Mouse (Mus musculus) CH12.LX (cell line): ENCODE measurements at regions not wholly inside any gene's neighbourhood (a gene's known extent, or its start where the extent isn't known, plus 50 kb on each side); places are given as distances from the start of the nearest gene placed in this dataset.

Experiments
- DNase-seq: peaks from one replicate; pipeline ENCODE4 v3.0.0-alpha.2; 2013; ENCODE audit errors: extremely low read depth
- H3K27ac ChIP-seq: 2 replicates; pipeline ENCODE4 v1.5.1; 2012; ENCODE audit warnings: low read depth, mild to moderate bottlenecking, control low read depth, moderate library complexity; ENCODE audit not compliant: insufficient read depth
- H3K27me3 ChIP-seq: replicated peaks from 2 replicates; pipeline ENCODE3; 2012; ENCODE audit warnings: inconsistent platforms
- H3K36me3 ChIP-seq, 2 experiments: replicated peaks in 1 of 2; 2 replicates each; pipeline versions ENCODE3 to v1.6.1; 2012; ENCODE audit warnings: inconsistent platforms in 1 of 2, low read length in 1 of 2, mild to moderate bottlenecking in 1 of 2, mixed read lengths in 1 of 2, moderate library complexity in 1 of 2; ENCODE audit not compliant: control insufficient read depth in 1 of 2, insufficient read depth in 1 of 2
- H3K4me1 ChIP-seq, 2 experiments: 2 replicates each; pipeline ENCODE4 v1.6.1; 2012; ENCODE audit warnings: inconsistent platforms in 1 of 2, moderate library complexity in 1 of 2; ENCODE audit not compliant: insufficient read depth in 2 of 2, control insufficient read depth in 1 of 2
- H3K4me2 ChIP-seq: 2 replicates; pipeline ENCODE4 v1.6.1; 2012; ENCODE audit warnings: low read depth, mild to moderate bottlenecking, control low read depth; ENCODE audit not compliant: poor library complexity, insufficient read depth, severe bottlenecking
- H3K4me3 ChIP-seq, 3 experiments: fragments of 150-350 bp in 1 of 3; sonication (generic) in 1 of 3; replicated peaks in 1 of 3; 2 replicates each; pipeline versions ENCODE3 to v1.5.1; 2011 to 2012; ENCODE audit warnings: low read depth in 2 of 3, low read length in 2 of 3, mild to moderate bottlenecking in 2 of 3, moderate library complexity in 2 of 3, control low read depth in 1 of 3, improper control_type of control experiment in 1 of 3, inconsistent platforms in 1 of 3, mixed read lengths in 1 of 3; ENCODE audit not compliant: poor library complexity in 1 of 3
- H3K79me2 ChIP-seq: replicated peaks from 2 replicates; pipeline ENCODE4 v1.6.1; 2012; ENCODE audit warnings: mild to moderate bottlenecking, moderate library complexity; ENCODE audit not compliant: control insufficient read depth, poor library complexity, insufficient read depth, severe bottlenecking; ENCODE audit errors: extremely low read depth
- H3K9ac ChIP-seq: 2 replicates; pipeline ENCODE4 v1.6.1; 2012; ENCODE audit warnings: low read depth, mild to moderate bottlenecking, control low read depth, moderate library complexity; ENCODE audit not compliant: insufficient read depth
- H3K9me3 ChIP-seq: replicated peaks from 2 replicates; pipeline ENCODE3; 2012; ENCODE audit warnings: low read length, inconsistent platforms, mixed read lengths
- BHLHE40 ChIP-seq: IDR thresholded peaks from 2 replicates; pipeline ENCODE4 v1.6.1; 2011; ENCODE audit warnings: mild to moderate bottlenecking, low read depth, low read length, improper control_type of control experiment
- CHD1 ChIP-seq: IDR thresholded peaks from 2 replicates; pipeline ENCODE4 v1.6.1; 2012; ENCODE audit warnings: low read depth, low read length, improper control_type of control experiment, inconsistent platforms
- E2F4 ChIP-seq: IDR thresholded peaks from 2 replicates; pipeline ENCODE4 v1.6.1; 2011; ENCODE audit warnings: low read depth, low read length, improper control_type of control experiment; ENCODE audit not compliant: insufficient replicate concordance
- ELF1 ChIP-seq: IDR thresholded peaks from 2 replicates; pipeline ENCODE4 v1.6.1; 2014; ENCODE audit warnings: low read depth, mild to moderate bottlenecking, inconsistent platforms, low read length, improper control_type of control experiment
- EP300 ChIP-seq: IDR thresholded peaks from 2 replicates; pipeline ENCODE4 v1.6.1; 2011; ENCODE audit warnings: low read length, improper control_type of control experiment
- GABPA ChIP-seq: IDR thresholded peaks from 2 replicates; pipeline ENCODE4 v1.6.1; 2012; ENCODE audit warnings: low read depth, low read length, improper control_type of control experiment, inconsistent platforms; ENCODE audit not compliant: insufficient replicate concordance
- KAT2A ChIP-seq: IDR thresholded peaks from 2 replicates; pipeline ENCODE4 v1.6.1; 2012; ENCODE audit warnings: low read length, improper control_type of control experiment, inconsistent platforms; ENCODE audit not compliant: insufficient replicate concordance
- MAFK ChIP-seq: IDR thresholded peaks from 2 replicates; pipeline ENCODE4 v1.6.1; 2011; ENCODE audit warnings: low read length, improper control_type of control experiment; ENCODE audit not compliant: insufficient replicate concordance
- MAX ChIP-seq: IDR thresholded peaks from 2 replicates; pipeline ENCODE4 v1.6.1; 2011; ENCODE audit warnings: low read length, improper control_type of control experiment
- MAZ ChIP-seq: IDR thresholded peaks from 2 replicates; pipeline ENCODE4 v1.6.1; 2012; ENCODE audit warnings: low read depth, mild to moderate bottlenecking, inconsistent platforms, low read length, improper control_type of control experiment, moderate library complexity
- MEF2A ChIP-seq: IDR thresholded peaks from 2 replicates; pipeline ENCODE4 v1.6.1; 2014; ENCODE audit warnings: low read depth, mild to moderate bottlenecking, inconsistent platforms, low read length, improper control_type of control experiment, borderline replicate concordance
- MYC ChIP-seq: IDR thresholded peaks from 2 replicates; pipeline ENCODE4 v1.6.1; 2011; ENCODE audit warnings: low read depth, mild to moderate bottlenecking, improper control_type of control experiment, low read length
- NRF1 ChIP-seq: IDR thresholded peaks from 2 replicates; pipeline ENCODE4 v1.6.1; 2014; ENCODE audit warnings: low read depth, mild to moderate bottlenecking, inconsistent platforms, low read length, improper control_type of control experiment, moderate library complexity
- PAX5 ChIP-seq: IDR thresholded peaks from 2 replicates; pipeline ENCODE4 v1.6.1; 2012; ENCODE audit warnings: low read length, inconsistent platforms, mixed read lengths
- POLR2A ChIP-seq: IDR thresholded peaks from 2 replicates; pipeline ENCODE4 v1.6.1; 2011; ENCODE audit warnings: low read depth, mild to moderate bottlenecking, improper control_type of control experiment, low read length
- SIN3A ChIP-seq: IDR thresholded peaks from 2 replicates; pipeline ENCODE4 v1.6.1; 2012; ENCODE audit warnings: low read length, improper control_type of control experiment, inconsistent platforms
- SMC3 ChIP-seq: IDR thresholded peaks from 2 replicates; pipeline ENCODE4 v1.6.1; 2011; ENCODE audit warnings: low read depth, low read length, improper control_type of control experiment
- TBP ChIP-seq: conservative IDR thresholded peaks from 2 replicates; pipeline ENCODE4 v1.6.1; 2011; ENCODE audit warnings: low read depth, low read length, improper control_type of control experiment
- TCF12 ChIP-seq: IDR thresholded peaks from 2 replicates; pipeline ENCODE4 v1.6.1; 2014; ENCODE audit warnings: low read depth, mild to moderate bottlenecking, inconsistent platforms, low read length, improper control_type of control experiment
- USF2 ChIP-seq: conservative IDR thresholded peaks from 2 replicates; pipeline ENCODE4 v1.6.1; 2011; ENCODE audit warnings: low read depth, low read length, improper control_type of control experiment
- ZKSCAN1 ChIP-seq: IDR thresholded peaks from 2 replicates; pipeline ENCODE4 v1.6.1; 2012; ENCODE audit warnings: low read depth, inconsistent platforms, low read length, improper control_type of control experiment, borderline replicate concordance
- ZMIZ1 ChIP-seq: IDR thresholded peaks from 2 replicates; pipeline ENCODE4 v1.6.1; 2012; ENCODE audit warnings: low read depth, mild to moderate bottlenecking, inconsistent platforms, low read length, improper control_type of control experiment
- dilution Hi-C: fragments of 300-500 bp; cut with MboI; formaldehyde crosslinking; loops from 2 replicates; pipeline ENCODE4 v1.14.3; 2020; ENCODE audit warnings: low sequenced_read_pairs; ENCODE audit not compliant: extremely low pct_unique_long_range_greater_than_20kb, extremely low pct_ligation_motif_present
- in situ Hi-C: fragments of 300-500 bp; cut with MboI; formaldehyde crosslinking; loops from 3 replicates; pipeline ENCODE4 v1.14.3; 2019; ENCODE audit warnings: low sequenced_read_pairs, low pct_ligation_motif_present, low pct_unique_long_range_greater_than_20kb, mixed read lengths

DNA sequence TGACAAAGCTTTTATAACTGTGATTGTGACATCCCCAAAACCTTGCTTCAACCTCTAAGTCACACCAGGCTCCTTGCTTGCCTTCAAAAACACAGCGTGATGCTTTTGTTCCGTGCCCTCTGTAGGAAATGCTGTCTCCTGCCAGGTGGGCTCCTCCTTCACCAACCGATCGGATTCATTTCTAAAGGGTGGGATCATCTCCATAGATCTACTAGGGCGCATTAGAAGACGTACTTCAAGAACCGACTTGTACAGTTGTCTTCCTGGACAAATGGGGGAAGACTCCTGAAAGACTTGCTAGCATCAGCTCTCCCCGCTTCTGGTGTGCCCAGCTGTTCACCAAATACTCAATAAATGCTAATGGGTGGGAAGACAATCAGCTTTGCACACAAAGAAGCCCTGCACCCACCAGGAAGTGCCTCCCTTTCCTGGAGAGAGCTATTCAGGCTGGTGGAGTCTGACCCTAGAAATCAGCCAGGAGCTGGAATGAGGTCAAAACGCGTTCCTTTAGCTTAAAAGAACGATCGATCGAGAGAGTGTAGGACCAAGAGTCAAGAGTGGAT, 53.0 kb downstream of the Hoxa1 start:
- no peaks in the 10 kb centered on the region for H3K27me3 ChIP-seq
- TF ChIP-seq SIN3A (no peak), MAX (no peak)
- dilution Hi-C loops (no loop called here), in situ Hi-C loops (no loop called here)
- DNase-seq, result no peak
- H3K4me3 ChIP-seq, result no peak overlapping the region
- peaks cover 2% of the 10 kb centered on the region for H3K9me3 ChIP-seq
- no peak overlapping the region for H3K4me2 ChIP-seq
- H3K9ac ChIP-seq, result no peak overlapping the region
- H3K27ac ChIP-seq, result no peak overlapping the region
- no peaks in the 10 kb centered on the region for H3K79me2 ChIP-seq
- H3K36me3 ChIP-seq, result no peaks in the 10 kb centered on the region
- H3K4me1 ChIP-seq, result no peaks in the 10 kb centered on the region

DNA sequence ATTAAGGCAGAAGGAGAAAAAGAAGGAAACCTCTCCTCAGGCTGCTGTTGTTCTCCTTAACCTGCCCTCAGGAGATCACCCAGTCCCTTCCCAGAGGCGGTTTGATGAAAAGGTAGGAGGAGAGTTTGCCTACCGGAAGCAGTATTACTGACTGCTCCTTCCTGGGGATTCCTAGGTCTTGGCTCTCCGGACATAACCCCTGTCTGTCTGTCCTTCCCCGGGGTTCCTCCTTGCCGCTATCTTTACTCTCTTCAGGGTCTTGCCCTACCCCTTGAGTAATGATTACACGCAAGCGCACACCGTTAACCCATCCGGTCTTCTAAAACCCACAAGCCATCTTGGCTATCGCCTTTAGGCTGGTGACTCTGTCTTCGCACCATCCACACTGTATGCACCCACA, 54.0 kb downstream of the Hoxa1 start:
- H3K4me1 ChIP-seq, result no peaks in the 10 kb centered on the region
- H3K79me2 ChIP-seq, result no peaks in the 10 kb centered on the region
- H3K4me3 ChIP-seq, result no peak overlapping the region
- no peaks in the 10 kb centered on the region for H3K27me3 ChIP-seq
- DNase-seq, result no peak
- in situ Hi-C loops, result no loop called here
- dilution Hi-C loops, result no loop called here
- H3K9me3 ChIP-seq, result peaks cover 2% of the 10 kb centered on the region
- no peak overlapping the region for H3K9ac ChIP-seq
- no peaks in the 10 kb centered on the region for H3K36me3 ChIP-seq
- no peak overlapping the region for H3K27ac ChIP-seq
- TF ChIP-seq ZKSCAN1 (no peak), MEF2A (no peak), USF2 (no peak), PAX5 (no peak), POLR2A (no peak), BHLHE40 (no peak), MAFK (no peak), MYC (no peak), CHD1 (no peak), ELF1 (no peak), MAZ (no peak)
- H3K4me2 ChIP-seq, result no peak overlapping the region

DNA sequence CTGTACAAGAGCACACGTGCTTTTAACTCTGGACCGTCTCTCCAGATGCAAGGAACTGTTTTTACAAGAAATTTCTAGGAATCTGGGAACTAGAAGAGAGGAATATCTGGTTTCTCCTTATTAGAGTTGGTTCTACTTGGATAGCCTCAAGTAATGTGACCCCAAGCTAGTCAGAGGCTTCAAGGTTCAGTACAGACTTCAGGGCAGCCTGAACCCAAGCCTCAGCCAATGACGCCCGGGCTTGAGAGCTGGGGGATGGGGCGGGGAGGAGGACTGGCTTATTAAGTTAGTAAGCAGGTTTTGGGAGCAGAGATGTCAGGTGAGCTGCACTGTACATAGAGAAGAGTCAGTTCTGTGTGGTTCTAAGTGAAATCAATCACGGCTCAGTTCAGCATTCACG, 54.5 kb downstream of the Hoxa1 start:
- TF ChIP-seq MEF2A (no peak), E2F4 (no peak), TBP (no peak), PAX5 (no peak), NRF1 (no peak), SMC3 (no peak), SIN3A (no peak), GABPA (no peak), USF2 (no peak), ZMIZ1 (no peak), TCF12 (no peak), MAFK (no peak), EP300 (no peak), KAT2A (no peak)
- TF ChIP-seq, all 38 proteins: peak for 0
- no peak overlapping the region for H3K9ac ChIP-seq
- H3K27ac ChIP-seq, result no peak overlapping the region
- no peaks in the 10 kb centered on the region for H3K36me3 ChIP-seq
- in situ Hi-C loops, result no loop called here
- no peaks in the 10 kb centered on the region for H3K27me3 ChIP-seq
- no peak for DNase-seq
- no peaks in the 10 kb centered on the region for H3K4me1 ChIP-seq
- H3K4me2 ChIP-seq, result no peak overlapping the region
- dilution Hi-C loops, result no loop called here
- no peaks in the 10 kb centered on the region for H3K79me2 ChIP-seq
- H3K4me3 ChIP-seq, result no peak overlapping the region
- H3K9me3 ChIP-seq, result peaks cover 2% of the 10 kb centered on the region
